Mouse (Mus musculus): ENCODE results near the gene Eln. TPM values are rescaled to one million over a fixed set of nuclear protein-coding genes. Genes with fewer than 3 reads are reported as not detected.

The Eln gene
- polyA plus RNA-seq, 1 experiment, result 1.9 TPM

DNA sequence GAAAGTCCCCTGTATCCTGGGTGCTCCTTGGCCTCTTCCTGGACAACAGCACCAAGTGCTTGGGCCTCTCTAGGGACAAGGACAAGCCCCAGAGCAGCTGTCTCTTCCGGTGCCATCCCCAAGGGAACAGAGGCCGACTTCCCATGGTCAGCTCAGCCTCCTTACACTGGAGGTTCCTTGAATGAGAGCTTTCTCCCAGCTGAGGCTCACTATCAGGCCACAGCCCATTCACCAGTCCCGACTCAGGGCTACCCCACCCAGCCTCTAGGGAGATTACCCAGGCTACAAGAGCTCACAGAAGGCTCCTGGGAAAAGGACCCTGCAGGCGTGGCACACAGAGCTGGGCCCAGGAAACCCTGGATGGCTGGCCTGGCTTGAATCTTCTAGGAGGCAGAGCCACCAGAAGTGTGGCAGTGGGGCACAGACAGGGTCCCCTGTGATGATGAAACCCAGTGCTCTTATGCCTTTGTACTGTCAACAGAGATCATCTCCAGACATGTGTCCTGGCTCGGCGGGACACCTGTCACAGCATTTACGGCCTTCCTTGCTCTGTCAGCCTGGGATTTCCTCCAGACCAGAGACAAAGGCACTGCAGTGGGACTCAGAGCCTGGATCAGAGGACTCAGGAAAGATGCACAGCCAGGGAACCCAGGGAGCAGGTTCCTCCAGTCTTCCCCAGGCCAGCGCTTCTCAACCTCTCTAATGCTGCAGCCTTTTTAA is 68.1 kb downstream of the Eln start:
- peaks cover 4% of the 10 kb centered on the region for H3K4me1 ChIP-seq (ENCODE audit: control insufficient read depth, insufficient read depth, low read length)
- TF ChIP-seq POLR2A (IDR thresholded peaks at IDR 0.05; ENCODE audit: insufficient read depth, low read length) (no peak), EP300 (IDR thresholded peaks at IDR 0.05; ENCODE audit: insufficient read depth, low read depth, low read length) (no peak), CTCF (IDR thresholded peaks at IDR 0.05; ENCODE audit: low read depth, low read length) (no peak)
- no peak overlapping the region for H3K4me3 ChIP-seq (ENCODE audit: low read depth, low read length)
- no peaks in the 10 kb centered on the region for H3K36me3 ChIP-seq (ENCODE audit: control insufficient read depth, insufficient read depth, low read length, poor library complexity, severe bottlenecking)
- no peak overlapping the region for H3K9ac ChIP-seq (ENCODE audit: low read depth, poor library complexity, severe bottlenecking)
- no peaks in the 10 kb centered on the region for H3K27me3 ChIP-seq (ENCODE audit: control insufficient read depth, insufficient read depth, low read length, poor library complexity, severe bottlenecking)
- H3K27ac ChIP-seq (ENCODE audit: insufficient read depth, low read length), result no peak overlapping the region
- no peaks in the 10 kb centered on the region for H3K9me3 ChIP-seq (replicated peaks; ENCODE audit: control insufficient read depth, insufficient read depth, low read length, poor library complexity, severe bottlenecking)

DNA sequence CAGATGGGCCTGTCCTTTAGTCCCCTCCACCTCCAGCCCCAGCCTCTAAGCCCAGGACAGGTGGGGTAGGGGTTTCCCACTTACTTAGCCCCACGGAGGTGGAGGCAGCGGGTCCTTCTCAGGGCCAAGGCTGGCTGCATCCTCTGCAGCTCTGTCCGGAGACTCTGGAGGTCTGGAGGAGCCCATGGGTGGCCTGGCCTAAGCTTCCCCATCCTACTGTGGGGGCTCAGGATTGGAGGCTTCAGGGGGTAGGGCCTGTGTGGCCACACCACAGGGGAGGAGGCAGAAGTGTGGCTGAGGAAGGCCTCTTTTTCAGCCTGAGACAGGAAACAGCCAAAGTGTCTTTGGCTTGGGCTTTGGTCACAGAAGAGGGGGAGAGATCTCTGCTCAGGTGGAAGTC is 69.1 kb downstream of the Eln start:
- no peak overlapping the region for H3K9ac ChIP-seq (ENCODE audit: low read depth, poor library complexity, severe bottlenecking)
- TF ChIP-seq CTCF (IDR thresholded peaks at IDR 0.05; ENCODE audit: low read depth, low read length) (no peak), POLR2A (IDR thresholded peaks at IDR 0.05; ENCODE audit: insufficient read depth, low read length) (no peak), EP300 (IDR thresholded peaks at IDR 0.05; ENCODE audit: insufficient read depth, low read depth, low read length) (no peak)
- H3K9me3 ChIP-seq (replicated peaks; ENCODE audit: control insufficient read depth, insufficient read depth, low read length, poor library complexity, severe bottlenecking), result no peaks in the 10 kb centered on the region
- peaks cover 4% of the 10 kb centered on the region for H3K4me1 ChIP-seq (ENCODE audit: control insufficient read depth, insufficient read depth, low read length)
- H3K27ac ChIP-seq (ENCODE audit: insufficient read depth, low read length), result no peak overlapping the region
- H3K36me3 ChIP-seq (ENCODE audit: control insufficient read depth, insufficient read depth, low read length, poor library complexity, severe bottlenecking), result no peaks in the 10 kb centered on the region
- no peaks in the 10 kb centered on the region for H3K27me3 ChIP-seq (ENCODE audit: control insufficient read depth, insufficient read depth, low read length, poor library complexity, severe bottlenecking)
- no peak overlapping the region for H3K4me3 ChIP-seq (ENCODE audit: low read depth, low read length)

DNA sequence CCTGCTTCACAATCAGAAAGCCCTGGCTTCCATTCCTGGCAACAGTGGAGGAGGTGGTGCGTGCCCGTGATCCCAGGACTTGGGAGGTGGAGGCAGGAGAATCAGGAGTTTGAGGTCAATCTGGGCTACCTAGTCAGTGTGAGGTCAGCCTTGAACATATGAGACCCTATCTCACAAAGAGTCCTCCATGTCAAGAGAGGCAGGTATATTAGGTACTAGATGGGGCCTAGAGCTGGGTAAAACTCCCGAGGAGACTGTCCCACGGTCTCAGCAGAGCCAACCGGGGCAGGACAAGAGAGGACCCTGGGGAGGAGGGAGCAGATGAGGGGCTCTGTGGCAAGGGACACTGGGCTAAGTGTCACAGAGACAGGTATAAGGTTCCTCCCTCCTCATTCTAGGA is 69.6 kb downstream of the Eln start:
- H3K27me3 ChIP-seq (ENCODE audit: control insufficient read depth, insufficient read depth, low read length, poor library complexity, severe bottlenecking), result no peaks in the 10 kb centered on the region
- H3K27ac ChIP-seq (ENCODE audit: insufficient read depth, low read length), result no peak overlapping the region
- H3K4me3 ChIP-seq (ENCODE audit: low read depth, low read length), result no peak overlapping the region
- H3K36me3 ChIP-seq (ENCODE audit: control insufficient read depth, insufficient read depth, low read length, poor library complexity, severe bottlenecking), result no peaks in the 10 kb centered on the region
- no peak overlapping the region for H3K9ac ChIP-seq (ENCODE audit: low read depth, poor library complexity, severe bottlenecking)
- H3K9me3 ChIP-seq (replicated peaks; ENCODE audit: control insufficient read depth, insufficient read depth, low read length, poor library complexity, severe bottlenecking), result no peaks in the 10 kb centered on the region
- no peak for TF ChIP-seq EP300 (IDR thresholded peaks at IDR 0.05; ENCODE audit: insufficient read depth, low read depth, low read length)
- H3K4me1 ChIP-seq (ENCODE audit: control insufficient read depth, insufficient read depth, low read length), result peaks cover 4% of the 10 kb centered on the region

DNA sequence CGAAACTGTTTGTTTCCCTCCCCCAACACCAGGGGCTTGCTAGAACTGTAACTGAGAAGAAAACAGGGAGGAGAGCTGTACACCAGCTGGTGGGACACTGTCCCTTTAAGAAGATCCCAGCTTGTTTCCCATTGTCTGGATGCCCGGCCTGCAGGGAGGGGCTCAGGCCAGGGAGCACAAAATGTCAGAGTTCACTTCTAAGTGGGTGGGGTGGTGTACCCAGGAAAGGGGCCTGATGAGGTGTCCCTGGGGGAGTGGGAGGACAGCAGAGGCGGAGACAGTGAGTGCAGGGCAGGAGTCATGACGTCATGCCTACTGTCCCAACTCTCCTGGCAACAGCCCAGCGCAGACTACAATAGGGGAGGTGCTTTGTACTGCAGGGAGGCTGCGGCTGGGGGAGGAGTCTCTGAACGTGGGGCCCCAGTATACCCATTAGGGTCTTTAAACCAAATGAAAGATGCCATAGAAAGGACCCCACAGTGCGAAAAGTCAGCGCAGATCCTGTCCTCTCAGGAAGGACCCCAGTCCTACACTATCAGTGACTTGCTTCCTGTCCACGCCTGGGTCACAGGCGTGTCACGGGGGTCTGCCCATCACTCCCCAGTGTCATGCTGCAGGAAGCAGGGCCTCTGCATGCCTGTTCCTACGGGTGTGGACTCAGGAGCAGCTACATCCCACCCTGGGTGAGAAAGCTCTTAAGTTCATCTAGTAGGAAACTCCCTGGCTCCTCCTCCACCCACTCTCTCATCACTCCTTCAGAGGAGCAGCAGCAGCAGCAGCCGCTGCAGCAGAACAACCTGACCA is 71.0 kb downstream of the Eln start:
- no peak for TF ChIP-seq EP300 (IDR thresholded peaks at IDR 0.05; ENCODE audit: insufficient read depth, low read depth, low read length)
- TF ChIP-seq CTCF (IDR thresholded peaks at IDR 0.05; ENCODE audit: low read depth, low read length), result no peak
- TF ChIP-seq POLR2A (IDR thresholded peaks at IDR 0.05; ENCODE audit: insufficient read depth, low read length), result no peak
- Histone ChIP-seq H3K9me3 (replicated peaks; ENCODE audit: control insufficient read depth, insufficient read depth, low read length, poor library complexity, severe bottlenecking) (no peaks in the 10 kb centered on the region), H3K4me1 (ENCODE audit: control insufficient read depth, insufficient read depth, low read length) (peaks cover 4% of the 10 kb centered on the region), H3K9ac (ENCODE audit: low read depth, poor library complexity, severe bottlenecking) (no peak overlapping the region), H3K27ac (ENCODE audit: insufficient read depth, low read length) (no peak overlapping the region), H3K36me3 (ENCODE audit: control insufficient read depth, insufficient read depth, low read length, poor library complexity, severe bottlenecking) (no peaks in the 10 kb centered on the region), H3K4me3 (ENCODE audit: low read depth, low read length) (no peak overlapping the region), H3K27me3 (ENCODE audit: control insufficient read depth, insufficient read depth, low read length, poor library complexity, severe bottlenecking) (no peaks in the 10 kb centered on the region)

DNA sequence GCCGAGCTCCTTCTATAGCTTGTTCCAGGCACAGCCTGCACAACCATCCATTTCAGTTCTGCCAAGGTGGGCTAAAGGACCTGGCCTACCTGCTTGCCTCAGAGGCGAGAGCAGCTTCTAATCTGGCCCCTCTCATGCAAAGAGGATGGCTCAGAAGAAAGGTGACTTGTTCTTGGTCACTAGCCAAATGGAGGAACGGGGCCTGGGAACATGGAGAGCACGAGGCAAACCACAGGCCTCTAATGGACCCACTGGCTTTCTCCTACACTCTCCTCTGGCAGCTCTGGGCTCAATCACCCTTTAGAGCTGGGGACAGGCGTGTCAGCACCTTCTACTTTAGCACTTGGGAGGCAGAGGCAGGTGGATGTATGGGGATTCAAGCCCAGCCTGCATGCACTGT is 72.1 kb downstream of the Eln start:
- TF ChIP-seq EP300 (IDR thresholded peaks at IDR 0.05; ENCODE audit: insufficient read depth, low read depth, low read length) (no peak), POLR2A (IDR thresholded peaks at IDR 0.05; ENCODE audit: insufficient read depth, low read length) (no peak), CTCF (IDR thresholded peaks at IDR 0.05; ENCODE audit: low read depth, low read length) (no peak)
- Histone ChIP-seq H3K9ac (ENCODE audit: low read depth, poor library complexity, severe bottlenecking) (no peak overlapping the region), H3K27me3 (ENCODE audit: control insufficient read depth, insufficient read depth, low read length, poor library complexity, severe bottlenecking) (no peaks in the 10 kb centered on the region), H3K36me3 (ENCODE audit: control insufficient read depth, insufficient read depth, low read length, poor library complexity, severe bottlenecking) (no peaks in the 10 kb centered on the region), H3K4me3 (ENCODE audit: low read depth, low read length) (no peak overlapping the region), H3K27ac (ENCODE audit: insufficient read depth, low read length) (no peak overlapping the region), H3K4me1 (ENCODE audit: control insufficient read depth, insufficient read depth, low read length) (peaks cover 4% of the 10 kb centered on the region), H3K9me3 (replicated peaks; ENCODE audit: control insufficient read depth, insufficient read depth, low read length, poor library complexity, severe bottlenecking) (no peaks in the 10 kb centered on the region)

DNA sequence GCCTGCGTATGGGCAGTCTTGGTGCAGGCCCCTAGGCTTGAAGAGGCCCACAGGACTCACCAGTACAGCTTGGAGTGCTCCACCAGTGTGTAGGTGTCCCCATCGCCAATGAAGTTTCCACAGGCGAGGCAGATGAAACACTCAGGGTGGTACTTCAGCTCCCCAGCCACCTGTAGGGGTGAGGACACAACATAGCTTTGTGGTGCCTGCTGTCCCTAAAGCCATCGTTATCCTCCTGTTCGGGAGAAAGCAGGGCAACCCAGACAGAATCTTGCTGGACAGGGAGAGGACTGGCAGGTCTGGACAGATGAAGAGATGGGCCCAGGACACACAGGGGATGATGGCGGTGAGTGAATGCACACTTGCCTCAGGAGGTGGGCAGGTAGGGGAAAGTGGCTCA is 74.5 kb downstream of the Eln start:
- Histone ChIP-seq H3K4me1 (ENCODE audit: control insufficient read depth, insufficient read depth, low read length) (peaks cover 4% of the 10 kb centered on the region), H3K9ac (ENCODE audit: low read depth, poor library complexity, severe bottlenecking) (no peak overlapping the region), H3K4me3 (ENCODE audit: low read depth, low read length) (peak overlapping the region; percentile 43), H3K27me3 (ENCODE audit: control insufficient read depth, insufficient read depth, low read length, poor library complexity, severe bottlenecking) (no peaks in the 10 kb centered on the region), H3K9me3 (replicated peaks; ENCODE audit: control insufficient read depth, insufficient read depth, low read length, poor library complexity, severe bottlenecking) (no peaks in the 10 kb centered on the region), H3K36me3 (ENCODE audit: control insufficient read depth, insufficient read depth, low read length, poor library complexity, severe bottlenecking) (no peaks in the 10 kb centered on the region), H3K27ac (ENCODE audit: insufficient read depth, low read length) (no peak overlapping the region)
- TF ChIP-seq CTCF (IDR thresholded peaks at IDR 0.05; ENCODE audit: low read depth, low read length) (no peak), POLR2A (IDR thresholded peaks at IDR 0.05; ENCODE audit: insufficient read depth, low read length) (no peak), EP300 (IDR thresholded peaks at IDR 0.05; ENCODE audit: insufficient read depth, low read depth, low read length) (no peak)

Data from ES-Bruce4 (cell line).